Mouse (Mus musculus) myocyte (in vitro differentiated cells): ENCODE measurements around the gene Rad51b.

Source experiments
- E2F4 ChIP-seq: IDR thresholded peaks from one replicate; pipeline ENCODE4 v1.6.1; 2011; ENCODE audit warnings: mild to moderate bottlenecking, control low read depth, moderate library complexity; ENCODE audit not compliant: insufficient read depth
- MAX ChIP-seq: IDR thresholded peaks from one replicate; pipeline ENCODE4 v1.6.1; 2011; ENCODE audit warnings: low read depth, mild to moderate bottlenecking, control low read depth
- MYOD1 ChIP-seq, 3 experiments: IDR thresholded peaks; one replicate each; pipeline ENCODE4 v1.6.1; 2011; ENCODE audit warnings: control low read depth in 2 of 3, low read depth in 2 of 3, mild to moderate bottlenecking in 2 of 3, moderate library complexity in 1 of 3; ENCODE audit not compliant: insufficient read length in 2 of 3, control insufficient read depth in 1 of 3
- MYOG ChIP-seq, 3 experiments: IDR thresholded peaks; one replicate each; pipeline ENCODE4 v1.6.1; 2011; ENCODE audit warnings: control low read depth in 2 of 3, low read depth in 2 of 3, mild to moderate bottlenecking in 2 of 3; ENCODE audit not compliant: insufficient read length in 2 of 3, control insufficient read depth in 1 of 3, insufficient read depth in 1 of 3
- POLR2A ChIP-seq: IDR thresholded peaks from one replicate; pipeline ENCODE4 v1.6.1; 2011; ENCODE audit warnings: low read depth, mild to moderate bottlenecking, control low read depth, moderate library complexity; ENCODE audit not compliant: insufficient read length
- TCF12 ChIP-seq: IDR thresholded peaks from one replicate; pipeline ENCODE4 v1.6.1; 2011; ENCODE audit warnings: mild to moderate bottlenecking, control low read depth; ENCODE audit not compliant: poor library complexity, insufficient read depth, severe bottlenecking
- USF1 ChIP-seq: IDR thresholded peaks from one replicate; pipeline ENCODE4 v1.6.1; 2011; ENCODE audit warnings: low read depth, mild to moderate bottlenecking, control low read depth, moderate library complexity

GRCm38 (mm10) chr12:79338791-79339190, 41.7 kb downstream of the Rad51b start:
- TF ChIP-seq POLR2A (no peak), USF1 (no peak), E2F4 (no peak), TCF12 (no peak), MAX (no peak), MYOG (IDR thresholded peaks at IDR 0.05; ENCODE audit: control insufficient read depth in 1 of 3, insufficient read depth in 1 of 3, insufficient read length in 2 of 3, low read depth in 2 of 3) (no peak), MYOD1 (IDR thresholded peaks at IDR 0.05; ENCODE audit: control insufficient read depth in 1 of 3, insufficient read length in 2 of 3, low read depth in 2 of 3) (no peak)
